Mouse (Mus musculus) spleen, postnatal 10 days (tissue): ENCODE measurements at regions not wholly inside any gene's neighbourhood (a gene's known extent, or its start where the extent isn't known, plus 50 kb on each side); places are given as distances from the start of the nearest gene placed in this dataset.

Source experiments
- DNase-seq, 2 experiments: peaks; one replicate each; pipeline ENCODE4 v3.0.0; 2021 to 2022; ENCODE audit warnings: low spot score in 2 of 2

DNA sequence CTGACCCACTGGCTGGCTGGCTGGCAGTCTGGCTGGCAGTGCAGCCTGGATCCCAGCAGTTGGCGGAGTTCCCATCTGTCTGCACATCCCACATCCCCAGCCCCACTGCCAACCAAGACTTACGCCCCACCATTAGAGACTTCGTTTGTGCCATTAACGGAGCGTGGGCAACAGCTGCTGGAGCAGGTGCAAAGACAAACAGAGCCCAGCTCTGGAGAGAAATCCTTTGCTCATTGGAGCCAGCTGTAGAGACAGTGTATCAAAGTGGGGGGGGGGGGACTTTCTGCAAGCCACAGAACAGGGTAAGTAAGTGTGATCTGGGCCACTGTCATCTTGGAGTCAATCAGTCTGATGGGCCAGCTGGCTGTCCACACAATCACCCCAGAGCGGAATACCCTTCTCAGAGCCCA lies 52.3 kb downstream of the Rplp1 start:
- DNase-seq: no peak

GRCm38 (mm10) chr9:61860147-61860546 lies 54.2 kb downstream of the Rplp1 start:
- peak; percentile 36 to 77 for DNase-seq

DNA sequence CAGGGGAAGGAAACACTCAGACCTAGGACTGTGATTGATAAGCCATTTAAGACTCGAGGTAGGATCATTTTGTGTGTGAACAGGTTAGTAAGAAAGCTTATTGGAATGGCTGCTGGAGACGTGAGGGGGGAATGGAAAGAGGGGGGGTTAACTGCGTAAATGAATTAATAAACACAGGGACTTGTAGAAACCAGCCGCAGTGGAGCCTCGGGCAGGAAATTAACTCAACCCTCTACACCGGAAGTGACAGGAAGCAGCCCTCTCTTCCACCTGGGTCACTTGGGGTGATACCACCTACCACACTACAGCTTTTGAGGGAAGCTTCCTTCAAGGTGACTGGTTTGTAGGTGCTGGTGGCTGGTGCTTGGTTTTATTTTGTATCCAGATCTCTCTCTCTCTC lies 54.9 kb downstream of the Rplp1 start:
- no peak for DNase-seq

DNA sequence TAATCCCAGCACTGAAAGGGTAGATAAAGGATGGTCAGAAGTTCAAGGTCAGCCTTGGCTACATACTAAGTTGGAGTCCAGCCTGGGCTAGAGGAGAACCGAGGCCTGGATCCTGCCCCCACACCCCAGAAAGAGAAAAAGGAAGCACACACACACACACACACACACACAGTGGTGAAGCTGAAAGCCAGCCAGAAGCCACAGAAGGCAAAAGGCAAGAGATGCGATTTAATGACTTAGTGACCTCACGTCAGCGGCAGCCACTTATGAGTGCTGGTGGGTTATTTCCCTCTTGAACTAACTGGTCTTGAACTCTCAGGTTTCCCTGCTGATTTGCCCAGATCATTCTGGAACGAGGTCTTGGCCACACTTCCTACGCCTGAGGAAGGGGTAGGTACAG lies 56.5 kb downstream of the Rplp1 start:
- no peak for DNase-seq

GRCm38 (mm10) chr9:61856686-61857085 lies 57.7 kb downstream of the Rplp1 start:
- no peak for DNase-seq

DNA sequence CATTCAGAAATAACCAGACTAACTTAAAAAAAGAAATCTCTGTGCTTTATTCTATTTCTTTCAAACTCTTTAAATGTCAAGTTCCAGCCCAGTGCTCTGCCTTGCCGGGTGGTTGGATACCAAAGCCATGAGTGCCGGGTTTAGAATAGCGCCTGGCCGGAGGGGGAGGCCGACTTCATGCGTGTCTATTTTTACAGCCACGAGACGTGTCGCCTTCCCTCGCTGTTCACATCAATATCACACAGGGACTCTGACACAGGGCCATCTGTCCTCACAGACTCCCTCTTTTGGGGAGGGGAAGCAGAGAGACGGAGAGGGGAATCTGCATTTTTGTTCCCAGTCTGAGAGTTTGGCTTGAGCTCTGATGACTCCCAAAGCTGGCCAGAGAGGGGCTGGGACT lies 58.7 kb downstream of the Rplp1 start:
- DNase-seq: no peak

GRCm38 (mm10) chr9:61853841-61854240 lies 60.5 kb downstream of the Rplp1 start:
- no peak for DNase-seq

DNA sequence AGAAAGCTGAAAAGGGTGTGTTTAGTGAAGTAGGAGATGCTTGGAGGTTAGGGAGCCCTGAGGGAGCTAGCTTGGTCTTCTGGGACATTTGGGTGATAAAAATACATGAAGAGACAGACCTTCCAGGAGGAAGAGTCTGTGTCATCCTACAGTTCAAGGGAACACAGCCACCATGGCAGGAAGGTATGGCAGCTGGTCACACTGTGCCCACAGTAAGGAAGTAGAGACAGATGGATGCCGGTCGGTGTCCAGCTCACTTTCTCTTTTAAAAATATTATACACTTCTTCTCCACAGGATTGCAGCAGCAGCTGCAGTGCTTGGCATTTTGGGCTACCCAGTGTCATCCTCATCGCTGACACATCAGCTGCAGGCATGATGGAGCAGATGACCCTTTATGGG lies 63.0 kb downstream of the Rplp1 start:
- no peak for DNase-seq

- DNase-seq: no peak
Observed at GRCm38 (mm10) chr9:61848401-61848800, 65.9 kb downstream of the Rplp1 start.

DNA sequence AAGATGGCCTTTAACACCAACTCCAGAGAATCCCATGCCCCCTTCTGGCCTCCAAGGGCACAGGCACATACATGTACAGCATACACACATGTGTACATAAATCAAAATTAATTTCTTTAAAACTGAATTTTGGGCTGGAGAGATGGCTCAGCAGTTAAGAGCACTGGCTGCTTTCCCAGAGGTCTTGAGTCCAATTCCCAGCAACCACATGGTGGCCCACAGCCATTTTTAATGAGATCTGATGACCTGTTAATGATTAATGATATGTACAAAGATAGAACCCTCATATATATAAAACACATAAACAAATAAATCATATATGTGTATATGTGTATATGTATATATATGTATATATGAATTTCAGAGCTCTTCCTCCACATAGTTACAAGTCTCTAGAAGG lies 66.8 kb downstream of the Rplp1 start:
- no peak for DNase-seq

GRCm38 (mm10) chr9:61844645-61845044 lies 69.7 kb downstream of the Rplp1 start:
- DNase-seq: no peak

DNA sequence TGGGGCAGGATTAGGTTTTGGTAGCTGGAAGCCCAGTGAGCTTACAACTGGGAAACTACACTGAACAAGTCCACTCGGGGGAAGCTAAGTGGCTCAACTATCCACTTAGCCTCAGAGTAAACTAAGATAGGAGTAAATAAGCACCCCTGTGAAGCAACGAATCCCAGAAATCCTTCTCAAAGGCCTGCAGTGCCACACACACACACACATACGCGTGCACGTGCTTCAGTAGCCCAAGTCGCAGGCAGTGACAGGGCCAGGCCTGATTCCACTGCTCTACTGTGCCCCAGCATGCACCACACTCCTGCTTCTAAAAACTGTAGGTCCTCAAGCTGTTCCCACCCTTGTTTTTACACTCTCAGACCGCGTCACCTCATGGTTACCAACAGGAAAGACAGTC lies 70.2 kb downstream of the Rplp1 start:
- DNase-seq: no peak

- no peak for DNase-seq
Observed at GRCm38 (mm10) chr9:61843513-61843912, 70.8 kb downstream of the Rplp1 start.

- DNase-seq: no peak
Observed at GRCm38 (mm10) chr9:61842384-61842783, 72.0 kb downstream of the Rplp1 start.

DNA sequence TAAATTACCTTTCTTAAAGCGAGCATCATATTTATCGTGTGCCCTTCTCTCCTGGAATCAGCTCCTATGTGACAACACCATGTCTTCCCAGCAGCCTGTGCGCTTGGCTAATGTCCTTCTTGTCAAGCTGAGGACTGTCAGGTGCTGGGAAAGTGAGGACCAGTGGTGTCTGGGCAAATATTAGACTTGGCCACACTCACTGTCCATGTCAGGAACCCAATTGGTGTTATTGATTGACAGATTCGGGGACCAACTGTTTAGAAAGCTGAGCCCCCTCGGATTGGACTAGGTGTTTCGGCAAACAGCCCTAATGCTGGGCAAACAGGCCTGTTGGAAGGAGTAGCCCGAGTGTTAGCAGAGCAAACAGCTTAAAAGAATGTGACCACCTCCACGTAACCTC lies 73.1 kb downstream of the Rplp1 start:
- no peak for DNase-seq

GRCm38 (mm10) chr9:61840353-61840752 lies 74.0 kb downstream of the Rplp1 start:
- no peak for DNase-seq

GRCm38 (mm10) chr9:61833226-61833625 lies 81.1 kb downstream of the Rplp1 start:
- no peak for DNase-seq

- peak; percentile 40 to 80 for DNase-seq
Observed at GRCm38 (mm10) chr9:61830236-61830635, 84.1 kb downstream of the Rplp1 start.

DNA sequence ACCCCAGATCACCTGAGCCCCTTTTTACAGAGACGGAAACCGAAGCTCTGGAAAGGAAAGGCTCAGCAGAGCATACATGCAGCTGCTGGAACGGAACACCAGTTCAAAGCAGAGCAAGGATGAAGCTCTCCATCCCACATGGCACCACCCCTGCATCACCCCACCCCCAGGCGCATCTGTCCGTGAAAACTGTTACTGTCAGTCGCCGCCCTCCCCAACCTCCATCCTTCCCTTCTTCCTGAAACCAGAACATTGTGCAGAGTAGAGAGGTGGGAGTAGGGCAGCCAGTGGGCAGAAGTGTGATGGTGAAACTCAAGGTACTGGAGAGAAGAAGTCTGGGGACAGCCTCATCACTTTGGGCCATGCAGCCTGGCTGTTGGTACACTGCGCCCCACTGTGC lies 84.6 kb downstream of the Rplp1 start:
- DNase-seq: no peak

GRCm38 (mm10) chr9:61829301-61829700 lies 85.0 kb downstream of the Rplp1 start:
- DNase-seq: no peak

- DNase-seq: no peak
Observed at GRCm38 (mm10) chr9:61827721-61828120, 86.6 kb downstream of the Rplp1 start.

GRCm38 (mm10) chr9:61827014-61827413 lies 87.3 kb downstream of the Rplp1 start:
- no peak for DNase-seq

GRCm38 (mm10) chr9:61826415-61826814 lies 87.9 kb downstream of the Rplp1 start:
- DNase-seq: no peak

DNA sequence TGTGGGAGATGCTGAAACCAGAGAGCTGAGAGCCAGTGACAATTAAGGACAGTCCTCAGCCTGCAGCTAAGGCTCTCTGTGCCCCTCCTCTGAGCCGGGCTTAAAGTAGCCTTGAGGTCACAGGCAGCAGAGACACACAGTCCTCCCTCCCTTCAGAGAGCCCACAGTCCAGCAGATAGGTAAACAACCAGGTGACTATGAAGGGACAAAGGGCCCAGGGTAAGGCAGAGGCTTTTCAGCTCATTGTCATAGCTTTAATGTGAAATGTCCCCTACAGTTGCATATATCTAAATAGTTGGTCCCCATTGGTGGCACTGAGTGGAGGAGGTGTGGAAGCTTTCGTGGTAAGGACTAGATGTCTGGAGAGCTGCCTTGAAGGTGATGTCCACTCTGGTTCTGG lies 88.5 kb downstream of the Rplp1 start:
- DNase-seq: no peak

DNA sequence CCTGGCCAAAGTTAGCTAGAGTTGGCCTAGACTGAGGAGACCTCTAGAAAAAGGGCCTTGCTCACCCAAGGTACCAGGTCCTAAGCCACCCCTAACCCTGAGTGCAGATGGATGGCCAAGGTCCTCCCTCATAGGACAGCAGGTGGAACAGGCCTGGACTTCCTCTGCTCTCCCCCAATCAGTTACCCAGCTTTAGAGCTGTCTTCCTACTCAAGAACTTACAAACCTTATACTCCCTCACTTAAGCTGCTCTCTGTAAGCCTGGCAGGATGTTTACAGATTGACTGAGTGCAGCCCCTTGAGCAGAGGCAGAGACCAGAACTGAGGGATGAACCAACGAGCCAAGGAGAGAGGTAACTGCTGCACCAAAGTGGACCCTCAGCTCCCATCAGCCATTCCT lies 94.5 kb downstream of the Rplp1 start:
- no peak for DNase-seq
